In genomic region chr8:124171557-124172528, GRCm38 (mm10) we compare ENCODE assay signal across 9 mouse cellular contexts. TPM values are rescaled to one million over a fixed set of nuclear protein-coding genes. Genes with fewer than 3 reads are reported as not detected.
DNase-seq lines count a peak whose midpoint lies in the region; ATAC-seq lines count a peak whose summit lies in the region.
"Had no signal": no experiment of that assay in that cellular context is flagged by ENCODE, and none has a peak within 500 bp of the region (broad histone marks: within the 10 kb centered on the region; RNA-seq: fewer than 3 reads in every experiment).

No protein-coding gene starts in this region.

- peaks cover 2% of the 10 kb centered on the region; the same call in 1 of the 2 replicates for H3K4me1 ChIP-seq in lung, embryonic 16.5 days (replicated peaks; ENCODE audit: control insufficient read depth, insufficient read depth, low read length)
- peaks cover 49% of the 10 kb centered on the region for H3K4me1 ChIP-seq in forebrain, embryonic 16.5 days (replicated peaks; ENCODE audit: control insufficient read depth, insufficient read depth, low read length)

- no peaks in the 10 kb centered on the region for H3K36me3 ChIP-seq in lung, embryonic 16.5 days (ENCODE audit: control insufficient read depth, insufficient read depth, low read length)
- no peaks in the 10 kb centered on the region for H3K36me3 ChIP-seq in forebrain, embryonic 16.5 days (ENCODE audit: control insufficient read depth, insufficient read depth)

- no peaks in the 10 kb centered on the region; the same call in 1 of the 2 replicates for H3K27me3 ChIP-seq in lung, embryonic 16.5 days (ENCODE audit: control insufficient read depth, insufficient read depth, low read depth, low read length)
- no peaks in the 10 kb centered on the region for H3K27me3 ChIP-seq in forebrain, embryonic 16.5 days (replicated peaks; ENCODE audit: control insufficient read depth, insufficient read depth, low read length)

- no peak overlapping the region for H3K9ac ChIP-seq in lung, embryonic 16.5 days (ENCODE audit: low read length)
- no peak overlapping the region for H3K9ac ChIP-seq in forebrain, embryonic 16.5 days (replicated peaks; ENCODE audit: low read depth, low read length)

- peak; percentile 20 for DNase-seq in gastrocnemius, adult 18-20 months (ENCODE audit: low spot score)
- DNase-seq in gastrocnemius, postnatal 14 days = no peak
- DNase-seq in lung, postnatal 25 days (ENCODE audit: low spot score) = no peak
- peak; percentile 33 for DNase-seq in retina, postnatal 7 days (ENCODE audit: low read depth, low spot score)
- no peak for DNase-seq in cerebellum, postnatal 36 days
- DNase-seq: gastrocnemius, postnatal 36 days had no signal

- peak; percentile 23; the same call in 1 of the 2 replicates for ATAC-seq in lung, embryonic 16.5 days (ENCODE audit: low read depth)
- ATAC-seq in forebrain, embryonic 16.5 days = peak; percentile 43; the same call in 1 of the 2 replicates
- no peak for ATAC-seq in megakaryocyte, adult 5-6 weeks (ENCODE audit: poor library complexity, severe bottlenecking)

- H3K4me3 ChIP-seq in lung, embryonic 16.5 days (ENCODE audit: low read length) = no peak overlapping the region
- H3K4me3 ChIP-seq in forebrain, embryonic 16.5 days (replicated peaks; ENCODE audit: low read length) = no peak overlapping the region

- WGBS in lung, embryonic 16.5 days = 50% methylated on average over 17 of the region's 17 CpGs
- WGBS in forebrain, embryonic 16.5 days = 41% methylated on average over 17 of the region's 17 CpGs

- no peak overlapping the region for H3K4me2 ChIP-seq in lung, embryonic 16.5 days (ENCODE audit: low read depth, low read length)
- H3K4me2 ChIP-seq in forebrain, embryonic 16.5 days (ENCODE audit: low read length) = no peak overlapping the region

- intact Hi-C loops in gastrocnemius, postnatal 14 days (cut with DNase I; ENCODE audit: low total_unique reads) = no loop called here

- no peaks in the 10 kb centered on the region for H3K9me3 ChIP-seq in lung, embryonic 16.5 days (ENCODE audit: control insufficient read depth, low read length)
- H3K9me3 ChIP-seq in forebrain, embryonic 16.5 days (ENCODE audit: control insufficient read depth, low read length) = no peaks in the 10 kb centered on the region

- H3K27ac ChIP-seq in lung, embryonic 16.5 days (ENCODE audit: low read length) = no peak overlapping the region
- no peak overlapping the region; the same call in 1 of the 2 replicates for H3K27ac ChIP-seq in forebrain, embryonic 16.5 days (ENCODE audit: low read length)

RNA-seq across cellular contexts. Expression of gene Galnt2, which starts 59.3 kb away (rescaled TPM):
- total RNA-seq in gastrocnemius, adult 18-20 months (2021) = 10 to 100 TPM; 40.3 to 42.5 TPM
- 10 to 100 TPM; 30.4 to 32.4 TPM for total RNA-seq in gastrocnemius, postnatal 14 days (2021)
- 36.8 and 46.4 TPM in 2 replicates for polyA plus RNA-seq in lung, embryonic 16.5 days (2015; fragmentation: Nextera tagmentation; extraction: Ambion mirVana)
- 47.8 and 48.9 TPM in 2 replicates for polyA plus RNA-seq in forebrain, embryonic 16.5 days (2015; fragmentation: Nextera tagmentation; extraction: Ambion mirVana)
- 31.3 and 61.1 TPM in 2 replicates for total RNA-seq in megakaryocyte, adult 5-6 weeks (2015)
- total RNA-seq in megakaryocyte, adult 5-6 weeks (2017) = 15.5 and 20.4 TPM in 2 replicates

Comparison
In these comparisons a context has a peak if more than half of its experiments do, and no peak if none do; other contexts are left out.
1. DNase-seq: peak in gastrocnemius, adult 18-20 months (single experiment) and retina, postnatal 7 days (single experiment); none in gastrocnemius, postnatal 14 days (single experiment), lung, postnatal 25 days (single experiment) and cerebellum, postnatal 36 days (0 of 2).